Mouse (Mus musculus): Measurements from ENCODE around the gene Phgdh. TPM values are rescaled to one million over a fixed set of nuclear protein-coding genes. Genes with fewer than 3 reads are reported as not detected.

Gene Phgdh
- total RNA-seq, 4 experiments from 2014 or later = 6.8 to 28.8 (median 12.0) TPM

GRCm38 (mm10) chr3:98291044-98291443 lies 48.7 kb downstream of the Phgdh start:
- no peak for DNase-seq

- no peak for DNase-seq
Measured at GRCm38 (mm10) chr3:98283205-98283604, 56.6 kb downstream of the Phgdh start.

DNA sequence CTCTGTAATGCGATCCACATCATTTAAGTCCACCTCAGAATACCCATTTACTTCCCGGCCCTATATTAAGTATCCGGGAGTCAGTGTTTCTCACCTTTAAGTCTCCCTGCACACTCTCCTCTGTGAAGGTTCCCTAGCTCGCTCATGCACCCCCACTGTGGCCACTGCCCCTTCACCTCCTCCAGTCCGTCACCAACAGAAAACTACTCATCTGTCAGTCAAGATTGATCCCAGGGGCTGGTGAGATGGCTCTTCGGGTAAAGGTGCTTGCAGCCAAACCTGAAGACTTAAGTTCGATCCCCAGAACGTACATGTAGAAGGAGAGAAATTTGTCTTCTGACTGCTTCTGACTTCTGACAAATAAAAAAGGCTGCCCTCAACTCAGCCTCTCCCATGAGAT lies 57.4 kb downstream of the Phgdh start:
- DNase-seq = no peak

DNA sequence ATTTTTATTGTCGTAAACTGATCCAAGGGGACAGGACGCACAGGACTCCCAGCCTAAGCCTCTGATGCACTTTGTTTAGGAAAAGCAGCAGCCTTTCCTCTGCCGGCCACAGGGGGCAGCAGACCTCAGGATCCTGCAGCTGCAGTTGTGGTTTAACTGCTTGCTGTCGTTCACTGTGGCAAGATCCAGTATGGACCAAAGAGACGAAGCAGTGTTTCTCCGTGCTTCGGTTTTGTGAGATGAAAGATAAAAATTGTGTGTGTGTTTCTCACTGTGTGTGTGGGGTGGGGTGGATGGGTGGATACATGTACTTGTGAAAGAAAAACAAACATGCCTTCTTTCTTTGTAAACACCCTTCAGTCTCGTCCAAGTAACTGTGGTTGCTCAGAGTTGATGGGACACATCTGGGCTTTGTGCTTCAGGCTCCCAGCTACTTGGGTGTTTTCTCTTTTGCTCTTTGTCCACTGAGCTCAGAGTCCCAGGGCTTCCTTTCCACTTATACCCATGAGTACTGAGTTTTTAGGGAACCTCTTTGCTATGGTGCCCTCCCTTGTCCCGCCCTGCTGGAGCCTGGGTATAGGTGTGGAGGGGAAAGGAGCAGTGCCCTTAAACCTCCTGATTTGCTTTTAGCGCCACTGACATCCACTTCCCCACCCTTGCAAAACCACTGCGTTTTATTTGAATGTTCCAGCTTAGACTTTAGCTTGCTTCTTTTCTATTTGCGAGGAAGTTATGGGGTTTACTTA lies 58.7 kb downstream of the Phgdh start:
- DNase-seq = peak; percentile 8

DNA sequence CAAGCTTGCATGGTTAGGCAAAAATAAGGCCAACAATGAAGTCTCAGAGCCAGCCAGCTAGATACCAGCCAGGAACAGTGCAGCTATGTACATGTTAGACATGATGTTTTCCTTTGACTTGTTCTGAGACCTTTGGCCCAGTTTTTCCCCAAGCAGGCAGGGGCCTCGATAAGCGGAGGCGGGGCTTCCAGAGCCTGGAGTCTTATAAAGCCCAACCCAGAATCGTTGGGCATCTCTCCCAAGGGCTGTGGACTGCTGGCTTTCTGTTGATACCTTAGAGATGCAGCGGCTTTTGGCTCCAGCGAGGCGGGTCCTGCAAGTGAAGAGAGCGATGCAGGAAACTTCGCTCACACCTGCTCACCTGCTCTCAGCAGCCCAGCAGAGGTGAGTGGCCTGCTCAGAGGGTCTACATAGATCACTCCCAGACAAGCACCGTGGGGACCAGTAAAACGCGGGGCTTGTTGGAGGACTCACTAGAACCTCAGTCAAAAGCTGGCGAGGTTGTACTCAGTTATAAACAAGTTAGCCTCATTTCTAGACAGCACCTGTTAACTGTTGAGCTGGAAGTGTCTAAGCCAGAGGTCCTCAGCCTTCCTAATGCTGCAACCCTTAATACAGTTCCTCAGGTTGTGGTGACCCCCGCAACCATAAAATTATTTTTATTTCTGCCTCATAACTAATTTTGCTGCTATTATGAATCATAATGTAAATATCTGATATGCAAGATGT lies 59.4 kb downstream of the Phgdh start, which contains the start of gene Hmgcs2:
Gene Hmgcs2, plus strand, starts transcription at position 232 of the 729 bp plus-strand sequence.
- DNase-seq = no peak

GRCm38 (mm10) chr3:98279682-98280081 lies 60.1 kb downstream of the Phgdh start:
- no peak for DNase-seq

- no peak for DNase-seq
Measured at GRCm38 (mm10) chr3:98273623-98274398, 66.0 kb downstream of the Phgdh start.

DNA sequence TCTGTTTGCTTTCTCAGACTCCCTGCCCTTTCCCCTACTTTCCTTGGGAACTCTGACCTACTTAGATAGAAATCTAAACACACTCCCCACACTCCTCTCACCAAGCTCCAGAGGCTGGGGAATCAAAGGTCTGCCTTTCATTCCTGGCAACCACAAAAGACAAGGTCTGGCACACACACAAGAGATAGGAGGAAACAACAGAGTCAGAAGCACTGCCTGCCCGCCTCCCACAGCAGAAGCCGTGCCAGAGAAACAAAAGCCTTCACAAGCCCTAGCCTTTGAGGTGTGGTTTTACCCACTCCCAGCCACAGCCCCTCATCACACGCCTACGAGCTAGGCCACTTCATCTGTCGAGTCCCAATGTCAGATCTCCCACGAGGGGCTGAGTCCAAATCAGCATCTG lies 72.5 kb downstream of the Phgdh start:
- DNase-seq = peak; percentile 25

Other genes with a start within 250 kb of the Phgdh start
- gene Adam30, start 179.4 kb downstream of the Phgdh start, total RNA-seq (2022) = not detected
- not detected for gene Reg4, start 117.8 kb downstream of the Phgdh start, total RNA-seq (2022)
- 10 to 100 TPM; 12.4 to 20.0 (median 16.4) TPM for gene Hmgcs2, start 59.6 kb downstream of the Phgdh start, total RNA-seq (2022)
- 1 to 10 TPM; 5.8 to 9.4 (median 7.5) TPM for gene Zfp697, start 42.5 kb upstream of the Phgdh start, total RNA-seq (2022)
- not detected for gene Gm4450, start 117.1 kb upstream of the Phgdh start, total RNA-seq (2022)
- not detected for gene Hsd3b4, start 170.5 kb upstream of the Phgdh start, total RNA-seq (2022)
- gene Gm10681, start 248.8 kb upstream of the Phgdh start, total RNA-seq (2022) = not detected